Mouse (Mus musculus) testis, adult 2 months (tissue): ENCODE data around the gene Tnfsf9.

ENCODE experiments used
- CTCF ChIP-seq: fragments of 200-500 bp; IDR thresholded peaks from 2 replicates; pipeline ENCODE4 v1.5.1; 2012; ENCODE audit warnings: low read depth, mild to moderate bottlenecking, inconsistent platforms, low read length, moderate library complexity; ENCODE audit not compliant: control insufficient read depth, insufficient read depth, insufficient replicate concordance
- POLR2A ChIP-seq: fragments of 200-500 bp; IDR thresholded peaks from 2 replicates; pipeline ENCODE4 v1.6.1; 2012; ENCODE audit warnings: low read depth, mild to moderate bottlenecking, inconsistent platforms, low read length, moderate library complexity; ENCODE audit not compliant: control insufficient read depth

DNA sequence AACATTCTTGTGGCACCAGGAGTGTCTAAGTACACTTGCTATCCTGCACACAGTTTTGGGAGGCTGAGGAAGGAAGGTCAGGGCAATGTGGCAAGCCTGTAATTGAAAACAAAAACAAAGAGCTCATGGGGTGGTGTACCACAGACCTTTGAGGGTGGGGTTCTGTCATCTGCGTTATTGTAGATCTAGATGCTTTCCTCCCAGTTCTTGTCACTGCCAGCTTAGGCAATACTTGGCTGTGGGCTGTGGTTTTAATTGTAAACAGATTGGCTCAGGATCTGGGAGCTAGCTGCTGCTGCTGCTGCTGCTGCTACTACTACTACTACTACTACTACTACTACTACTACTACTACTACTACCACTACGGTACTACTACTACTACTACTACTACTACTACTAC, 2.8 kb upstream of the Tnfsf9 start:
- TF ChIP-seq CTCF = no peak
- TF ChIP-seq POLR2A = no peak
